Mouse (Mus musculus) right cerebral cortex, postnatal 25 days (tissue): ENCODE measurements around the gene Gm2163.
"Not testable (repeated sequence)": the region's sequence is repeated elsewhere in the genome, so short reads cannot be mapped to it uniquely, and the experiment has no call there.

Source experiments
- DNase-seq: peaks from one replicate; pipeline ENCODE4 v3.0.0; 2022

The Gm2163 gene

DNA sequence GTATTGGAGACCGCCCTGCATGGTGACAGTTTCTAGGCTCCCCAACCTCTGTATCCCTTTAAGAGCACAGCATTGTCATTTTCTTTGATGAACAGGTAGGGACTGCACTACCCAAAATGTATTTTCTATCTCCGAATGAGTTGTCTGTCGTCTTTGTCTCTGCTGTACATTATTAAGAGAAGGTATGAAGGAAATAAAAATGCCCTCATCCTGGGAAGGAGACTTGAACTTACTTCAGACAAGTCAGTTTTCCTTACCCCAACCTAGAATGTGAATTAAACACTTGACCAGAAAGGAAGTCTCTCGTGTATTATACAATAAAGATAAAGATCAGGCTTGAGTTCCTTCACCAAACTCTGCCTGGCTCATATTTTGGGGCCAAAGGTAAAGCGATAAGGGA is at the start of gene Gm2163:
Gene Gm2163, plus strand, starts transcription at position 301 of the 400 bp plus-strand sequence.
- DNase-seq: not testable (repeated sequence)

DNA sequence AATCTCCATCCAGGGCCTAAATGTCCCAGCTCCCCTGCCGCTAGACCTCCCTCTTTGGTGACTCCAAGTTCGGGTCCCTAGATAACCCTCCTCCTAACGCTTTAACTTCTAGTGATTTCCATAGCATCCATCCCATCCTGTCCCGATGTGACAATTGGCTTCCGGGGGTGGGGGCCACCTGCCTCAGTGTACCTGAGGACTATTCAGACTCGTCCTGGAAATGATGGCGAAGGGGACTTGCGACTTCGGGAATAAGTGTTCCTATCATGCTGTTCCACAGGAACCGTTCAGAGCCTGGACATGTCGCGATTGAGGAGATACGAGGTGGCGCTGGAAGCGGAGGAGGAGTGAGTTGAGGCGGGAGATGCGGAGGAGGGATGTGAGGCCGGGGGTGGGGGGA is 27.5 kb upstream of the Gm2163 start, which contains the start of gene Gm21586:
Gene Gm21586, plus strand, starts transcription at position 301 of the 400 bp plus-strand sequence.
- DNase-seq: not testable (repeated sequence)

DNA sequence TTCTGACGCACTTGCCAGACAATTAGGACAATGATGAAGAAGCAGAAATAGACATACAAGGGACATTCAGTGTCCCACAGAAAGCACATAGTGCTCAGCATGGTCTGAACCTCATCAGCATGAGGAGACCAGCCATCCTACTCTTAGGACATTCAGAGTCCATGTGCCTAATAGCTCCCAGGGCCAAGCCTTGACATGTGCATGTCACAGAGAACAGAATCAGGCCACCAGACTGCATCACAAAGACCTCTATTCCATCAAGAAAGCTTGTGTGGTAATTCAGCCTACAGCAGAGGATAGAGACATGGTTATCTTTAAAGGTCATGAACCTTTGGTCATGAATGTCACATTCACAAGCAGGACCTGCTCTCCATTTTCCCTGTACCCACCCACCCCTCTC is 61.5 kb downstream of the Gm2163 start, which contains the start of gene Fam205a2:
Gene Fam205a2, minus strand, starts transcription at position 101 of the 400 bp plus-strand sequence.
- not testable (repeated sequence) for DNase-seq

DNA sequence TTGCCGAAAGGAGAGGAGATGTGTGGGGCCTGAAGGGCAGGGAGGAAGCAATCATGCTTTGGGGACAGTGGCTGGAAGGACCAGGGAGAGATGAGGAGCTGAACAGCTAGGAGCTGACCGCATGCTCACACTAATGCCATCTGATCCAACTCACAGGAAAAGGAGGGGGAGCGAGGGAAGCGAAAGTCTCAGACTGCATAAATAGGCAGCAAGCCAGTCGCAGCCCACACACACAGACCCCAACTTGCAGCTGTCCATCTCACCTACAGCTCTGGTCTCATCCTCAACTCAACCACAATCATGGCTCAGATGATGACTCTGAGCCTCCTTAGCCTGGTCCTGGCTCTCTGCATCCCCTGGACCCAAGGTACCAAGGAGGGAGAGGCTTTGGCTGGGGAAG is 145.3 kb downstream of the Gm2163 start, which contains the start of gene Gm10591:
Gene Gm10591, plus strand, starts transcription at position 301 of the 400 bp plus-strand sequence.
- not testable (repeated sequence) for DNase-seq

DNA sequence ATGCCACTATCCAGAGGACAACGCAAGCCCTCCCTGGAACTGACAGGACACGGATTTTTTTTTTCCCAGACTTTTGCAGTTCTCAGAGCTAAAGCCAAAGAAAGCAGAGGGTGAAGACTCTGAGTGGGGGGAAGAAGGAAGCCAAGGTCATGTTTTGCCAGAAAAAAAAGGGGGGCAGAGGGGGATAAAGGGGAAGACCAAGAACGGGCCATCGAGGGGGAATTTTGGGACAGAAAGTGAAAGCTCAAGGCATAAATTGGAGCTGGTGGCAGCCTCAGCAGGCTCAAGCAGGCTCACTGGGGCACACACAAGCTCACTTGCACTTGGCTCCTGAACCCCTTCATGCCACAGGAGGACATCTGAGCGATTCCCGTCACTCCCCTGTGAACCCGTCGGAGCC is 162.9 kb downstream of the Gm2163 start, which contains the start of gene Gm2564:
Gene Gm2564, plus strand, starts transcription at position 301 of the 400 bp plus-strand sequence.
- not testable (repeated sequence) for DNase-seq
